Mouse (Mus musculus) ES-Bruce4 (cell line): Measurements from ENCODE around the gene Plau.

Experiments
- CTCF ChIP-seq: IDR thresholded peaks from one replicate; pipeline ENCODE4 v1.8.1; 2011; ENCODE audit warnings: low read depth, low read length
- POLR2A ChIP-seq: IDR thresholded peaks from one replicate; pipeline ENCODE4 v1.8.1; 2011; ENCODE audit warnings: low read length; ENCODE audit not compliant: insufficient read depth

- TF ChIP-seq CTCF (no peak), POLR2A (no peak)
Measured at GRCm38 (mm10) chr14:20834136-20834535, 2.3 kb upstream of the Plau start.
